Mouse (Mus musculus): ENCODE data around the gene Tfpi. TPM values are rescaled to one million over a fixed set of nuclear protein-coding genes. Genes with fewer than 3 reads are reported as not detected.

Gene Tfpi
- polyA plus RNA-seq, 1 experiment from 2014 or later: 24.6 TPM

- 75% methylated on average over 5 of the region's 5 CpGs for WGBS
Observed at GRCm38 (mm10) chr2:84441940-84442339, 34.6 kb downstream of the Tfpi start.

DNA sequence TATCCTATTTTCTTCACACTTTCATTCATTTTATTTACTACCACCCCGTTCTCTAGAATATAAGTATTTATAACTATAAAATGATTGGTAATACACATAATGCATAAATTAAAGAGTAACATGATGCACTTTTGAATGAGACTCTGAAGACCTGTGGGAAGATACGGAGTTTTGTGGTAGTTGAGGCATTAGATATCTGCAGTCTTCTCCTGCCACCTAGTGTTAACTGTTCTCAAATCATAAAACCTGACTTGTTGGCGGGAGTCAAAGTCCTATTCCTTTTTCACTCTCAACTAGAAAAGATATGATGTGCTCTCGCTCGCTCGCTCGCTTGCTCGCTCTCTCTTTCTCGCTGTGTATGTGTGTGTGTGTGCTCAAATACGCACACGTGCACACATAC, 46.9 kb downstream of the Tfpi start:
- Histone ChIP-seq H3K9me3 (replicated peaks) (no peaks in the 10 kb centered on the region), H3K4me3 (replicated peaks) (no peak overlapping the region), H3K4me2 (replicated peaks) (no peak overlapping the region), H3K4me1 (no peaks in the 10 kb centered on the region), H3K27me3 (no peaks in the 10 kb centered on the region), H3K27ac (replicated peaks) (no peak overlapping the region), H3K9ac (no peak overlapping the region), H3K36me3 (no peaks in the 10 kb centered on the region)
- no peak for ATAC-seq (ENCODE audit: insufficient number of reproducible peaks, low FRiP score, low TSS enrichment, low read depth)
- WGBS: 41% methylated on average over 11 of the region's 11 CpGs

More at GRCm38 (mm10) chr2:84441940-84442339, 34.6 kb downstream of the Tfpi start:
- Histone ChIP-seq H3K4me2 (replicated peaks) (no peak overlapping the region), H3K27me3 (no peaks in the 10 kb centered on the region), H3K9ac (no peak overlapping the region), H3K4me3 (replicated peaks) (no peak overlapping the region), H3K9me3 (replicated peaks) (no peaks in the 10 kb centered on the region), H3K36me3 (no peaks in the 10 kb centered on the region), H3K27ac (replicated peaks) (no peak overlapping the region), H3K4me1 (no peaks in the 10 kb centered on the region)
- no peak for ATAC-seq (ENCODE audit: insufficient number of reproducible peaks, low FRiP score, low TSS enrichment, low read depth)

- H3K36me3 ChIP-seq: no peaks in the 10 kb centered on the region
Observed at GRCm38 (mm10) chr2:84428836-84429235, 47.7 kb downstream of the Tfpi start.

GRCm38 (mm10) chr2:84426531-84426930, 50.0 kb downstream of the Tfpi start:
- no peak overlapping the region for H3K4me2 ChIP-seq (replicated peaks)
- H3K9me3 ChIP-seq (replicated peaks): no peaks in the 10 kb centered on the region
- ATAC-seq (ENCODE audit: insufficient number of reproducible peaks, low FRiP score, low TSS enrichment, low read depth): no peak
- H3K36me3 ChIP-seq: no peaks in the 10 kb centered on the region
- no peak overlapping the region for H3K27ac ChIP-seq (replicated peaks)
- no peak overlapping the region for H3K4me3 ChIP-seq (replicated peaks)
- H3K9ac ChIP-seq: no peak overlapping the region
- H3K4me1 ChIP-seq: no peaks in the 10 kb centered on the region
- no peaks in the 10 kb centered on the region for H3K27me3 ChIP-seq
- WGBS: 86% methylated on average over 4 of the region's 4 CpGs

More at GRCm38 (mm10) chr2:84428836-84429235, 47.7 kb downstream of the Tfpi start:
- Histone ChIP-seq H3K27ac (replicated peaks) (no peak overlapping the region), H3K9ac (no peak overlapping the region), H3K4me1 (no peaks in the 10 kb centered on the region), H3K4me2 (replicated peaks) (no peak overlapping the region), H3K4me3 (replicated peaks) (no peak overlapping the region), H3K27me3 (no peaks in the 10 kb centered on the region), H3K9me3 (replicated peaks) (no peaks in the 10 kb centered on the region)
- 31% methylated on average over 3 of the region's 3 CpGs for WGBS
- ATAC-seq (ENCODE audit: insufficient number of reproducible peaks, low FRiP score, low TSS enrichment, low read depth): no peak

GRCm38 (mm10) chr2:84425138-84425537, 51.4 kb downstream of the Tfpi start, which contains the start of gene Calcrl:
Calcrl (minus strand) TSS chr2:84425411.
- Histone ChIP-seq H3K4me1 (no peaks in the 10 kb centered on the region), H3K9ac (no peak within 1 kb of the TSS), H3K4me3 (replicated peaks) (peak within 1 kb of the TSS; percentile 39), H3K27me3 (no peaks in the 10 kb centered on the region), H3K27ac (replicated peaks) (peak within 1 kb of the TSS; percentile 70), H3K9me3 (replicated peaks) (no peaks in the 10 kb centered on the region), H3K4me2 (replicated peaks) (peak within 1 kb of the TSS; percentile 60), H3K36me3 (no peaks in the 10 kb centered on the region)
- peak; percentile 75 for ATAC-seq (ENCODE audit: insufficient number of reproducible peaks, low FRiP score, low TSS enrichment, low read depth)
- WGBS: under 1% methylated on average over 10 of the region's 10 CpGs

DNA sequence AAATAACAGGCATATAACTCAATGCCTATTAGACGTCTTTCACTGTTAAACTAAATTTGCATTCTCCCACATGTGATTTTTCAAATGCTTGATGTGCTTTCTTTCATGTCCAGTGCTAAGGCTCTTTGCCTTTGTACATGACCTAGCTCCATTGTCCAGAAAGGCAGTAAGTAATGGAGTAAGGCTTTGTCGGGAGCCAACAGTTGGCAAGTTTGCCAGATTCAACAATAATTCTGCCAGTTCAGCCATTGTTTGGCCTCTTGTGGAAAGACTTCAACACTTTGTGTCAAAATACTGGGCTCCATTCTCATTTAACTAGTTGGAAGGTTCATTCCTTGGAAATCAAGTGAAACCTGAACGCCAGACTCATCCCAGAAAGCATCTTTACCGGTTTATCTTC, 60.1 kb downstream of the Tfpi start:
- H3K36me3 ChIP-seq: no peaks in the 10 kb centered on the region
- H3K27ac ChIP-seq (replicated peaks): no peak overlapping the region
- H3K4me2 ChIP-seq (replicated peaks): no peak overlapping the region
- H3K4me1 ChIP-seq: no peaks in the 10 kb centered on the region
- no peak overlapping the region for H3K9ac ChIP-seq
- 89% methylated on average over 4 of the region's 4 CpGs for whole genome bisulfite sequencing
- H3K27me3 ChIP-seq: no peaks in the 10 kb centered on the region
- H3K9me3 ChIP-seq (replicated peaks): no peaks in the 10 kb centered on the region
- no peak for ATAC-seq (ENCODE audit: insufficient number of reproducible peaks, low FRiP score, low TSS enrichment, low read depth)
- no peak overlapping the region for H3K4me3 ChIP-seq (replicated peaks)

DNA sequence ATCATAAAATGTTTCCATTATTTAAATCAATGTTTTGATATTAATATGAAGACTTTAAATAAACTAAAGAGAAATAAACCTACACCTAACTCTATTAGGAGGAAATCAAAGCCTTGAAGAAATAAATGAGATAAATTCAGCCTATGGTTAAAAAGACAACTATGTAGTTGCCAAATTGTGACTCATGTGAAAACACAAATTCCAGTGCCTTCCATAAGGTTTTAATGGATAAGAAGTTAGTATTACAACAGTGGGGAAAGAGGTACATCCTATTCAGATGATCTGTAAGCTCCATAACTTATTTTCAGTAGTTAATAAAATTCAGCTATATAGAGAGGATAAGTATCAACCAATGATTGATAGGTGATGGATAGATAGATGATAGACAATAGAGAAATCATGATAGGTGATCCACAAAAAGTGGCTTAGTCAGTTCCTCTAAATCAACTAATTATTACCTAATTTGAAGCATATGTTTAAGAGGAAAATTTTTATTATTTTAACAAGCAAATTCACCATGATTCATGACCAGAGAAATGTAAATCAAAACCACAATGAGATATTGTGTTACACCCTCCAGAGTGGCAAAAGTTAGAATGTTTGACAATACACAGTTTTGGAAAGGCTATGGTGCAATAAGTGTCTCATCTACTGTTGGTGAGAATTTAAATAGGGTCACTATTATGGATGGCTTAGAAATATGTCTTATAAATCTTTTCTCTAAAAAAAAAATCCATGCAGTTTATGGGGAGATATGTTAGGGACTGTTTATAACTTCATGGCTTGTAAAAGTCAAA, 66.6 kb downstream of the Tfpi start:
- Histone ChIP-seq H3K27me3 (no peaks in the 10 kb centered on the region), H3K4me2 (replicated peaks) (no peak overlapping the region), H3K9me3 (replicated peaks) (no peaks in the 10 kb centered on the region), H3K9ac (no peak overlapping the region), H3K4me3 (replicated peaks) (no peak overlapping the region), H3K36me3 (no peaks in the 10 kb centered on the region), H3K27ac (replicated peaks) (no peak overlapping the region), H3K4me1 (no peaks in the 10 kb centered on the region)
- no peak for ATAC-seq (ENCODE audit: insufficient number of reproducible peaks, low FRiP score, low TSS enrichment, low read depth)

GRCm38 (mm10) chr2:84404834-84405233, 71.7 kb downstream of the Tfpi start:
- no peak for ATAC-seq (ENCODE audit: insufficient number of reproducible peaks, low FRiP score, low TSS enrichment, low read depth)
- H3K4me3 ChIP-seq (replicated peaks): no peak overlapping the region
- 88% methylated on average over 3 of the region's 3 CpGs for WGBS
- H3K9me3 ChIP-seq (replicated peaks): no peaks in the 10 kb centered on the region
- no peaks in the 10 kb centered on the region for H3K36me3 ChIP-seq
- H3K4me2 ChIP-seq (replicated peaks): no peak overlapping the region
- H3K27ac ChIP-seq (replicated peaks): no peak overlapping the region
- H3K9ac ChIP-seq: no peak overlapping the region
- H3K27me3 ChIP-seq: no peaks in the 10 kb centered on the region
- H3K4me1 ChIP-seq: no peaks in the 10 kb centered on the region

GRCm38 (mm10) chr2:84402713-84403112, 73.9 kb downstream of the Tfpi start:
- H3K9ac ChIP-seq: no peak overlapping the region
- 51% methylated on average over 3 of the region's 3 CpGs for WGBS
- H3K9me3 ChIP-seq (replicated peaks): no peaks in the 10 kb centered on the region
- H3K27ac ChIP-seq (replicated peaks): no peak overlapping the region
- H3K36me3 ChIP-seq: no peaks in the 10 kb centered on the region
- H3K4me2 ChIP-seq (replicated peaks): no peak overlapping the region
- H3K4me3 ChIP-seq (replicated peaks): no peak overlapping the region
- no peaks in the 10 kb centered on the region for H3K27me3 ChIP-seq
- no peak for ATAC-seq (ENCODE audit: insufficient number of reproducible peaks, low FRiP score, low TSS enrichment, low read depth)
- no peaks in the 10 kb centered on the region for H3K4me1 ChIP-seq

- ATAC-seq (ENCODE audit: insufficient number of reproducible peaks, low FRiP score, low TSS enrichment, low read depth): no peak
- Histone ChIP-seq H3K4me2 (replicated peaks) (no peak overlapping the region), H3K9ac (no peak overlapping the region), H3K27me3 (no peaks in the 10 kb centered on the region), H3K4me3 (replicated peaks) (no peak overlapping the region), H3K36me3 (no peaks in the 10 kb centered on the region), H3K4me1 (no peaks in the 10 kb centered on the region), H3K9me3 (replicated peaks) (no peaks in the 10 kb centered on the region), H3K27ac (replicated peaks) (no peak overlapping the region)
- 72% methylated on average over 4 of the region's 4 CpGs for WGBS
Observed at GRCm38 (mm10) chr2:84396557-84396956, 80.0 kb downstream of the Tfpi start.

GRCm38 (mm10) chr2:84393236-84393635, 83.3 kb downstream of the Tfpi start:
- 75% methylated on average over 4 of the region's 4 CpGs for WGBS
- Histone ChIP-seq H3K9ac (no peak overlapping the region), H3K36me3 (no peaks in the 10 kb centered on the region), H3K9me3 (replicated peaks) (no peaks in the 10 kb centered on the region), H3K27me3 (no peaks in the 10 kb centered on the region), H3K4me3 (replicated peaks) (no peak overlapping the region), H3K27ac (replicated peaks) (no peak overlapping the region), H3K4me2 (replicated peaks) (no peak overlapping the region), H3K4me1 (no peaks in the 10 kb centered on the region)
- ATAC-seq (ENCODE audit: insufficient number of reproducible peaks, low FRiP score, low TSS enrichment, low read depth): no peak

DNA sequence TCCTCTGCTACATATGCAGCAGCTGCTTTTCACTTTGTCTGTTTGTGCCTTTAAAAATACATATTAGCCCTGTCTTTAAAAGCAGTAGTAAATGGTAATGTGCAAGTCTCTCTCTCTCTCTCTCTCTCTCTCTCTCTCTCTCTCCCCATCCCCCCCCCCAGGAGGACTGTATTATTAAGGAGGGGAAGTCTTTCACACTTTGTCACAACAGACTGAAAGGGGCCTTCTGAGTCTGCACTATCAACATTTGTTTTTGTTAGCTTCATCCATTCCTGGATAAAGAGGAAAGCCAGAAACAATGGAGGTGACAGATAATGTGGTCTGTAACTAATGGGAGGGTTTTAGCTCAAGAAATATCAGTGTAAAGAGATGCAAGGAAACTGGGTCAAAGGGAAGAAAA, 87.5 kb downstream of the Tfpi start:
- no peak overlapping the region for H3K27ac ChIP-seq (replicated peaks)
- H3K9ac ChIP-seq: no peak overlapping the region
- no peak overlapping the region for H3K4me3 ChIP-seq (replicated peaks)
- H3K9me3 ChIP-seq (replicated peaks): no peaks in the 10 kb centered on the region
- ATAC-seq (ENCODE audit: insufficient number of reproducible peaks, low FRiP score, low TSS enrichment, low read depth): no peak
- H3K4me1 ChIP-seq: peaks cover 3% of the 10 kb centered on the region; the same call in 1 of the 2 replicates
- no peak overlapping the region for H3K4me2 ChIP-seq (replicated peaks)
- H3K36me3 ChIP-seq: no peaks in the 10 kb centered on the region
- H3K27me3 ChIP-seq: no peaks in the 10 kb centered on the region

Data from embryonic facial prominence, embryonic 15.5 days (tissue).